Mouse (Mus musculus): ENCODE measurements at regions not wholly inside any gene's neighbourhood (a gene's known extent, or its start where the extent isn't known, plus 50 kb on each side); places are given as distances from the start of the nearest gene placed in this dataset.

DNA sequence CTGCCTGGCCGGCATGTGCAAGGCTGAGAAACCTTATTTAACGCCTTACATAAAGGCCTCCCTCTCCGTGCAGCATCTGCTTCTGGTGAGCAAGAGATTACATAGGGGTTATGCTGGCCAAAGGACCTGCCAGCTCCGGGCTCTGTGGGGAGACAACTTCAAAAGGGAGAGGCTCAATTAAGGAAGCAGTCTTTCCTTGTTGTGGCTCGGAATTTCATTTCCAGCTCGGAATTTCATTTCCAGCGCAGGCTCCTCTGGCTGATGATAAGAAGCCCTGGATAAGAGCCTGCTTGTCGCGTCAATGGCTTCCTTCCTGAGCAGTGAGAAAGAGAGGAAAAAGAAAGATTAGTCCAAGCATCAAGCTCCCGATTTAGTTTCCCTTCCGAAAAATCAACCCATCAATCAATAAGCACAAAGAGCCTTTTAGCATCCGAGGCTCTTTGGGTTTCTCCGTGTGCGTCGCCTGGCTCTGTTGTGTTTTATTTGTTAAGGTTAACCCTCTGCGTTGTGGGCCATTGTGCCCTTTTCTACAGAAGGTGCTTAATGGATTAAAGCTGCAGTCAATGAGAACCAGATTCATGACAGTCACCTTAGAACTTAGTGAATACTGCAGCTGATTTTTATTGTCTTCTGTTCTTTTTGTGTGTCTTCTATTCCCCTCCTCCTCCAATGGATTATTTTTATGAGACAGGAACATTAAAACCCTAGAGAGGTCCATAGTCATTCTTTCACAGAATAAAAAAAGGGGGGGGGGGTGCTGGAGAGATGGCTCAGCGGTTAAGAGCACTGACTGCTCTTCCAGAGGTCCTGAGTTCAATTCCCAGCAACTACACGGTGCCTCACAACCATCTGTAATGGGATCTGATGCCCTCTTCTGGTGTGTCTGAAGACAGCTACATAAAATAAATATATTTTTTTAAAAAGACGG, 218.3 kb downstream of the Myo1b start:
- peak; percentile 13 to 18 for DNase-seq

- DNase-seq, result no peak
These were observed 218.2 kb upstream of the Nabp1 start for GRCm38 (mm10) chr1:51696471-51696870.

DNA sequence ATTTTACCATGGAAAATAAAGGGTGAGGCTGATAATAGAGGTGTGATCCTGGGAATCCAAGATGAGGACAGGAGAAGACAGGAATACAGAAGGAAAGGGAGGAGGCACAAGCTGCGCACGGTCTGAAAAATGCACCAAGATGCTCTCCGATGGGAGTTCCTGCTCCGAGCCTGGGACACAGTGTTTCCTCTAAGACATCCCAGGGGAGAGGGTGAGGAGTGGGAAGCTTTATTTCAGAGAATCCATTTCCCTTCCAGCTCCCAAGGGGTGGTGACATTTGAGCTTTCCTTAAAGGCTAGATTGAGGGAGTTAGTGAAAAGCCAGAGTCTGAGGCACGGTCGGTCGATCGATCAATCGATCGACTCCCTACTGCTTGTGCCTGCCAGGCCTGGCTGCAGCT, 212.7 kb upstream of the Nabp1 start:
- no peak for DNase-seq

DNA sequence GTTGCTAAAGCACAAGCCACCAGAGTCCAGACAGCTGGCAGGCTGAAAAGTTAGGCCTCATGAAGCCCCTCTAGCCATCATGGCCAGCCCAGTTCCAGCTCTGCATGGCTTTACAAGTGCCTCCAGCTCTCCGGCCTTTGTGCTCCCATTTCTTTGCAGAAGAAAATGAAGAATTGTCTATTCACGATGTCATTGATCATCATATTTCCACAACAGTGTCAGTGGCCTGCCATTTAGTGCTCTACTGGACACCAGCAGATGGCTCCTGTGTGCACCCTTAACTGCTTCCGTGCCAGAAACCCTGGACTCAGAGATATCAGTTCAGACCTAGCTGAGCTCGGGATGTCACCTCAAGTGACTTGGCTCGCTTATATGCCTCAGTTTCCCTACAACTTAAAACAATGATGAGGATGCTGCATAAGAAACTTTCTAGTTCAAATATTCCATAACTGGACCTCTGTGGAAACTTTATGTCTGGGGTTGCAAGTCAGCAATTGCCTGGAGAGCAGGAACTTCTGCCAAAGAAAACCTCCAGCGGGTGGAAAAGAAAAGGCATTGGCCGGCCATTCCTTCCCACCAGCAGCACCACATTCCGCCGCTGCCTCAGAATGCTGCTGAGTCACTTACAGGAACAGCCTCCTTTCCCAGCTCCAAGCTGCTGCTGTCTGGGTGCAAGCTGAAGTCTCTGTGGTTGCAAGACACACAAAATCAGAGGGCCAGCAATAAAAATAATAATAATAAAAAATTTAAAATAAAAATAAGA, 211.4 kb upstream of the Nabp1 start:
- DNase-seq, result peak; percentile 22 to 38

- no peak for DNase-seq
These were observed 210.7 kb upstream of the Nabp1 start for GRCm38 (mm10) chr1:51688946-51689345.

GRCm38 (mm10) chr1:51688224-51688545, 210.0 kb upstream of the Nabp1 start:
- no peak for DNase-seq

- no peak for DNase-seq
These were observed 209.4 kb upstream of the Nabp1 start for GRCm38 (mm10) chr1:51687484-51688223.

- DNase-seq, result no peak
These were observed 208.5 kb upstream of the Nabp1 start for GRCm38 (mm10) chr1:51686759-51687158.

DNA sequence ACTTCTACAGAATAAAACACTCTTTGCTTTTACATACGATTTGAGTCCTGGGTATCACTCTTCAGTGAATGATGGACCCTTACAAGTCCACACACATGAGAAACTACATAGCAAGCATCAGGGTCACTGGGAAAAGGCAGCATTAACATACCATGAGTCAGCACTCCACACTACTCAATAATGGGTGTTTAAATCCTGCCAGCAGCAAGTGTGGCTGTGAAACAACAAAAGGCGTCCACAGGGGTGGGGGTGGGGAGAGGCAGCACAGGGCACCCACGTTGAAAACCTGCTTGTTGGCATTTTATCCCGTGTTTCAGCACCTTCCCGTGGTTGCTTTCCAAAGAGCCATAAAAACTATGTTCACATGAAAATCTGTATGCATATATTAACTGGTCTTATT, 204.0 kb upstream of the Nabp1 start:
- DNase-seq, result no peak

DNA sequence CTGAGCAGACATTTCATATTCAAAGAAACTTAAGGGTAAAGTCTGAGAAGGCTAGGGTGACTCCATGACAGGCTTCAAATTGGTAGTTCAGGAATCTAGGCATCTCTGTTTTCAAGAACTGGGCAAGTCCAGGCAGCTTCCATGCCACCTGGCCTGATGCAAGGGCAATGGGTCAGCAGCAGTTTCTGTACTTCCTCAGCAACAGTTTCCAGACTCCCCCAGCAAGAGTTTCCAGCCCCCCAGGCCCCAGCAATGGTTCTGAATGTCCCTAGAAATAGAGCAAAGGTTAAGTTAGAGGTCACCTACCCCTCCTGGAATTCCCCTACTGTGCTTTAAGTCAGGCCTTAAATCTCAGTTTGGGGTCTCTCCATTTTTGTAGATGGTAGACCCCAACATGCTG, 203.6 kb upstream of the Nabp1 start:
- DNase-seq, result no peak

GRCm38 (mm10) chr1:51680725-51681124, 202.5 kb upstream of the Nabp1 start:
- DNase-seq, result no peak

GRCm38 (mm10) chr1:51678290-51678928, 200.2 kb upstream of the Nabp1 start:
- no peak for DNase-seq

- DNase-seq, result peak in 1 of 2 experiments; percentile 12
These were observed 199.6 kb upstream of the Nabp1 start for GRCm38 (mm10) chr1:51677802-51678201.

- no peak for DNase-seq
These were observed 193.5 kb upstream of the Nabp1 start for GRCm38 (mm10) chr1:51671691-51672090.

GRCm38 (mm10) chr1:51671287-51671686, 193.1 kb upstream of the Nabp1 start:
- peak in 1 of 2 experiments; percentile 18 for DNase-seq

- DNase-seq, result no peak
These were observed 191.8 kb upstream of the Nabp1 start for GRCm38 (mm10) chr1:51670009-51670408.

- no peak for DNase-seq
These were observed 190.7 kb upstream of the Nabp1 start for GRCm38 (mm10) chr1:51668881-51669280.

DNA sequence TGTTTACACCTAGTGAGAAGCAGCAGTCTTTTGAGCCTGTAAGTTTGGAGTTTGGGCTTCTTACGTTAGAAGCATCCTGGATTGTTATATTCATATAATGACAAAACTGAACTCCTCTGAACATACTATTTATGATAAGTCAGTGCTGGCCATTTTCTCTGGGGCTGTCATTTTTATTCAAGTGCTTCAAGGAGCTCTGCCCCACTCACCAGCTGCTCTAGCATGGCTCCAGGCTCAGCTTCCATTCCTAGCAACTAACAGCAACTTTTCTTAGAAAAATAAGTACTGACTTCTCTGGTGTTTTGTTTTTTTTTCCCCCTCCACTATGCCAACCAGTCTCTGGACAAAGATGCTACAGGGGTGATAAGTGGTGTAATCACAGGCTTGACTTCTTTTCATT, 182.3 kb upstream of the Nabp1 start:
- DNase-seq, result no peak

- no peak for DNase-seq
These were observed 179.0 kb upstream of the Nabp1 start for GRCm38 (mm10) chr1:51657203-51657602.

- DNase-seq, result no peak
These were observed 172.4 kb upstream of the Nabp1 start for GRCm38 (mm10) chr1:51650653-51650995.

GRCm38 (mm10) chr1:51649963-51650652, 171.9 kb upstream of the Nabp1 start:
- no peak for DNase-seq

DNA sequence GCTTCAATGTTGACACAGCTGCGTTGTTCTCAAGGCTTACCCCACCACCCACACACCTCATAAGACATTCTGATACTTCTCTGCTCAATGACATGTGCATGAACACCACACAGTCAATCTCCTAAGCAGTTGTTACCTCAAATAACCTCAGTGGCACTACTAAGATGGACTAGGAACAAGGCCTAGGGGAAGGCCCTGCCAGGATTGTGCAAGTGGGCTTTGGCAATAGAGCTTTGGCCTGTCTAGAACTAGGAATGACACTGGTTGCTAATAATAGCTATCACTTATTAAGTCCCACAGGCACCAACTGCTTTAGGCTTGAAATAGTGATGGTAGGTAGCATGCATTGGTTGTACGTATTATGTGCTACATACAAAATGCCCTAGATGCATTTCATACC, 169.7 kb upstream of the Nabp1 start:
- no peak for DNase-seq
